Mouse (Mus musculus): Measurements from ENCODE around the gene Nubp1.

DNA sequence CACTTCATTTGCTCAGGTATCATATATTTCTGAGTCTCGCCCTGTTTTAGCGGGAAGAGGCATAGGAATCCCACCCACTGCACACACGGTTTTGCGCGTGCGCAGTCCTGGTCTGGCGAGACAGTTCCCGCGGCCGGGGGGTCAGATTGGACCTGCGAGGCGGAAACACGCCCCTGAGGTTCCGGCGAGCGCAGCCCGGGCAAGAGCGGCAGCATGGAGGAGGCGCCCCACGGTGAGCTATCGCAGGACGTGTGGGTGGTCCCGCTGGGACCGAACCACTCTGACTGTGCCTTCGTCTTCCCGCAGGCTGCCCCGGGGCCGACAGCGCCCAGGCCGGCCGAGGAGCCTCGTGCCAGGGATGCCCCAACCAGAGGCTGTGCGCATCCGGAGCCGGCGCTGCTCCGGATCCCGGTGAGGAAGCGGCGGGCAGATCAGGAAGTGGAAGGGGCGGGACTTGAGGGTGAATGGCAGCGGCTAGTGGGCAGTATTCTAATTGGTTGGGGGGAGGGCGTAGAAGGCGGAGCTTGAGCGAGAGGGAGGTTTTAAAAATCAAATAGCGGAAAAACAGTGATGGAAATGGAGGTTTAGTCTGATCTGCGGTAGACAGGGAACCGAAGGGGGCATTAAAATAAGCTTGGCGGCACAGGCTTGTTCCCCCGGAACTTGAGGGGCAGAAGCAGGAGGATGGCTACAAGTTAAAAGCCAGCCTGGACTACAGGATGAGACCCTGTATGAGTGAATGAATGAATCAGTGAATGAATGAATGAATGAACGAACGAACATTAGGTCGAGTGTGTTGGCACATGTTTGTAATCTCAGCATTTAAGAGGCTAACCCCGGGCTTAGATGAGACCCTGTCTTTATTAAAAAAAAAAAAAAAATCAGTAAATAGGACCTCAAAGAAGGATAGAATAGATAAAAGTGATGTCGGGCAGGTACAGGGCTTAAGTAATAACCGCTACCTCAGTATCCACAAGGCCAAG lies at the start of gene Nubp1:
- TF ChIP-seq CTCF (conservative IDR thresholded peaks at IDR 0.05; ENCODE audit: low read length) (no peak), POU5F1 (IDR thresholded peaks at IDR 0.05; ENCODE audit: borderline replicate concordance, low read length) (no peak)
